Mouse (Mus musculus) Muller cell, postnatal 12 days (primary cell): ENCODE results near the gene Cacybp.

Experiments used
- DNase-seq: peaks from one replicate; pipeline ENCODE4 v3.0.0-alpha.2; 2015; ENCODE audit errors: inconsistent ontology term

The Cacybp gene

GRCm38 (mm10) chr1:160217898-160218297 lies 5.2 kb upstream of the Cacybp start:
- no peak for DNase-seq

- no peak for DNase-seq
Measured at GRCm38 (mm10) chr1:160214171-160214570, 1.5 kb upstream of the Cacybp start.

GRCm38 (mm10) chr1:160212123-160212691 lies 468 bp downstream of the Cacybp start:
- no peak for DNase-seq

- no peak for DNase-seq
Measured at GRCm38 (mm10) chr1:160211597-160212122, 1.0 kb downstream of the Cacybp start.

- no peak for DNase-seq
Measured at GRCm38 (mm10) chr1:160210566-160210965, 2.1 kb downstream of the Cacybp start.

- DNase-seq, result no peak
Measured at GRCm38 (mm10) chr1:160209844-160210243, 2.8 kb downstream of the Cacybp start.

- no peak for DNase-seq
Measured at GRCm38 (mm10) chr1:160205486-160205885, 7.2 kb downstream of the Cacybp start.

- no peak for DNase-seq
Measured at GRCm38 (mm10) chr1:160195337-160195663, 17.4 kb downstream of the Cacybp start.

- DNase-seq, result peak; percentile 98
Measured at GRCm38 (mm10) chr1:160194529-160195336, 17.9 kb downstream of the Cacybp start, which contains the start of gene Mrps14. Gene Mrps14, plus strand, starts transcription at chr1:160195215.

- DNase-seq, result peak; percentile 82
Measured at GRCm38 (mm10) chr1:160184506-160184905, 28.2 kb downstream of the Cacybp start.

- DNase-seq, result no peak
Measured at GRCm38 (mm10) chr1:160181216-160181615, 31.5 kb downstream of the Cacybp start.

GRCm38 (mm10) chr1:160176903-160177302 lies 35.8 kb downstream of the Cacybp start:
- no peak for DNase-seq

- DNase-seq, result no peak
Measured at GRCm38 (mm10) chr1:160166600-160166999, 46.1 kb downstream of the Cacybp start.

GRCm38 (mm10) chr1:160158190-160158589 lies 54.5 kb downstream of the Cacybp start:
- DNase-seq, result peak; percentile 30

GRCm38 (mm10) chr1:160153480-160153879 lies 59.2 kb downstream of the Cacybp start, which contains the start of gene Tnn:
Gene Tnn, minus strand, starts transcription at chr1:160153580.
- DNase-seq, result no peak
